Mouse (Mus musculus) G1E (cell line): ENCODE measurements around the gene Dnm2. TPM values are rescaled to one million over a fixed set of nuclear protein-coding genes. Genes with fewer than 3 reads are reported as not detected.
"Not testable (repeated sequence)": the region's sequence is repeated elsewhere in the genome, so short reads cannot be mapped to it uniquely, and the experiment has no call there.

Experiments used
- ATAC-seq: 2 replicates; pipeline ENCODE4 v1.8.0; 2016; ENCODE audit warnings: mild to moderate bottlenecking; ENCODE audit not compliant: insufficient number of reproducible peaks, poor library complexity, low FRiP score, severe bottlenecking; ENCODE audit errors: extremely low read depth
- DNase-seq: peaks from one replicate; pipeline ENCODE4 v3.0.0; 2012; ENCODE audit warnings: low spot score
- H3K27me3 ChIP-seq: 2 replicates; pipeline ENCODE4 v1.6.1; 2012; ENCODE audit warnings: mild to moderate bottlenecking, low read length, inconsistent platforms; ENCODE audit not compliant: insufficient read depth
- H3K36me3 ChIP-seq: replicated peaks from 2 replicates; pipeline ENCODE3; 2012; ENCODE audit warnings: mild to moderate bottlenecking, inconsistent platforms
- H3K4me1 ChIP-seq: 2 replicates; pipeline ENCODE4 v1.6.1; 2012; ENCODE audit warnings: low read depth, low read length, inconsistent platforms, mixed read lengths; ENCODE audit not compliant: insufficient read depth
- H3K4me3 ChIP-seq: 2 replicates; pipeline ENCODE4 v1.5.1; 2012; ENCODE audit warnings: low read depth, mild to moderate bottlenecking, inconsistent platforms, low read length, moderate library complexity, mixed read lengths
- H3K9me3 ChIP-seq: replicated peaks from 2 replicates; pipeline ENCODE4 v1.6.1; 2012; ENCODE audit warnings: inconsistent platforms
- CTCF ChIP-seq: IDR thresholded peaks from 2 replicates; pipeline ENCODE4 v1.5.1; 2012; ENCODE audit warnings: low read depth, low read length, inconsistent platforms, mixed read lengths
- GATA1 ChIP-seq: IDR thresholded peaks from 2 replicates; pipeline ENCODE4 v1.6.1; 2012; ENCODE audit warnings: borderline replicate concordance, low read length, inconsistent platforms, mixed read lengths
- GATA2 ChIP-seq: IDR thresholded peaks from 2 replicates; pipeline ENCODE4 v1.6.1; 2012; ENCODE audit warnings: low read depth, low read length, inconsistent platforms, borderline replicate concordance
- POLR2AphosphoS5 ChIP-seq: IDR thresholded peaks from 2 replicates; pipeline ENCODE4 v1.6.1; 2012; ENCODE audit warnings: low read depth, low read length, inconsistent platforms; ENCODE audit not compliant: insufficient replicate concordance
- TAL1 ChIP-seq: conservative IDR thresholded peaks from 2 replicates; pipeline ENCODE4 v1.6.1; 2012; ENCODE audit warnings: low read depth, low read length, inconsistent platforms, mixed read lengths
- polyA plus RNA-seq: library from polyadenylated mRNA; stranded (reverse); fragments of >175 nt; gene quantifications from 2 replicates; pipeline ENCODE4 v1.2.3, GENCODE M21; 2012
- total RNA-seq, 2 experiments: library from RNA; stranded (forward) in 1 of 2; stranded (reverse) in 1 of 2; fragments of 200-1000 nt in 1 of 2; fragments of >200 nt in 1 of 2; fragmentation: Nextera tagmentation in 1 of 2; gene quantifications; 2 replicates each; pipeline ENCODE4 v1.2.3; 2014 to 2017

Gene Dnm2
- total and polyA plus RNA-seq, 3 experiments, result 72.7 to 427 (median 214) TPM

- no peak for TF ChIP-seq TAL1
- TF ChIP-seq POLR2AphosphoS5, result no peak
- TF ChIP-seq GATA1, result no peak
- TF ChIP-seq CTCF, result no peak
- TF ChIP-seq GATA2, result no peak
- Histone ChIP-seq H3K36me3 (no peaks in the 10 kb centered on the region), H3K9me3 (no peaks in the 10 kb centered on the region), H3K4me3 (no peak overlapping the region), H3K4me1 (peaks cover 21% of the 10 kb centered on the region), H3K27me3 (peaks cover 12% of the 10 kb centered on the region)
- DNase-seq (no peak), ATAC-seq (no peak)
Observed at GRCm38 (mm10) chr9:21526634-21526944, 101.9 kb downstream of the Dnm2 start.

- Histone ChIP-seq H3K36me3 (no peaks in the 10 kb centered on the region), H3K27me3 (peaks cover 9% of the 10 kb centered on the region), H3K4me3 (no peak overlapping the region)
Observed at GRCm38 (mm10) chr9:21527100-21527801, 102.5 kb downstream of the Dnm2 start.

GRCm38 (mm10) chr9:21527917-21528324 lies 103.2 kb downstream of the Dnm2 start:
- ATAC-seq, result no peak
- no peaks in the 10 kb centered on the region for H3K9me3 ChIP-seq
- H3K4me3 ChIP-seq, result no peak overlapping the region
- no peak for DNase-seq
- H3K36me3 ChIP-seq, result no peaks in the 10 kb centered on the region
- H3K4me1 ChIP-seq, result peaks cover 21% of the 10 kb centered on the region
- H3K27me3 ChIP-seq, result peaks cover 8% of the 10 kb centered on the region
- TF ChIP-seq GATA1, result no peak
- TF ChIP-seq TAL1, result no peak; the same call in 1 of the 2 replicates
- TF ChIP-seq GATA2, result no peak
- no peak for TF ChIP-seq CTCF
- TF ChIP-seq POLR2AphosphoS5, result no peak

More at GRCm38 (mm10) chr9:21527100-21527801, 102.5 kb downstream of the Dnm2 start:
- H3K9me3 ChIP-seq, result no peaks in the 10 kb centered on the region
- H3K4me1 ChIP-seq, result peaks cover 21% of the 10 kb centered on the region
- DNase-seq, result no peak
- TF ChIP-seq CTCF, result no peak
- no peak for TF ChIP-seq GATA1
- TF ChIP-seq TAL1, result no peak
- no peak for TF ChIP-seq POLR2AphosphoS5
- no peak for ATAC-seq

- Histone ChIP-seq H3K27me3 (peaks cover 8% of the 10 kb centered on the region), H3K4me3 (no peak overlapping the region), H3K9me3 (0 out of 2 replicates have a peak, but pooled peaks cover 2% of the 10 kb centered on the region), H3K4me1 (peaks cover 19% of the 10 kb centered on the region), H3K36me3 (no peaks in the 10 kb centered on the region)
- ATAC-seq, result no peak
- DNase-seq, result no peak
- no peak for TF ChIP-seq TAL1
- no peak for TF ChIP-seq GATA2
- no peak for TF ChIP-seq GATA1
- no peak for TF ChIP-seq POLR2AphosphoS5
- no peak for TF ChIP-seq CTCF
Observed at GRCm38 (mm10) chr9:21536501-21536900, 111.8 kb downstream of the Dnm2 start.

- Histone ChIP-seq H3K36me3 (no peaks in the 10 kb centered on the region), H3K27me3 (peaks cover 8% of the 10 kb centered on the region; the same call in 1 of the 2 replicates), H3K9me3 (0 out of 2 replicates have a peak, but pooled peaks cover 2% of the 10 kb centered on the region), H3K4me3 (no peak overlapping the region), H3K4me1 (peaks cover 19% of the 10 kb centered on the region)
- DNase-seq (no peak), ATAC-seq (no peak)
- TF ChIP-seq GATA1 (no peak), POLR2AphosphoS5 (no peak), CTCF (no peak), GATA2 (no peak), TAL1 (no peak)
Observed at GRCm38 (mm10) chr9:21537009-21537408, 112.3 kb downstream of the Dnm2 start.

GRCm38 (mm10) chr9:21539981-21540753 lies 115.5 kb downstream of the Dnm2 start:
- Histone ChIP-seq H3K4me1 (peaks cover 26% of the 10 kb centered on the region), H3K27me3 (peaks cover 8% of the 10 kb centered on the region; the same call in 1 of the 2 replicates), H3K36me3 (no peaks in the 10 kb centered on the region), H3K9me3 (no peaks in the 10 kb centered on the region), H3K4me3 (no peak overlapping the region)
- TF ChIP-seq POLR2AphosphoS5 (no peak), TAL1 (no peak), GATA1 (no peak), CTCF (no peak), GATA2 (no peak)
- no peak for ATAC-seq
- DNase-seq, result no peak

- H3K36me3 ChIP-seq, ATAC-seq, H3K27me3 ChIP-seq, H3K9me3 ChIP-seq, DNase-seq, H3K4me3 ChIP-seq: not testable (repeated sequence)
- H3K4me1 ChIP-seq, result peaks cover 17% of the 10 kb centered on the region
Observed at GRCm38 (mm10) chr9:21542001-21542400, 117.3 kb downstream of the Dnm2 start.
